Mouse (Mus musculus): ENCODE measurements at regions not wholly inside any gene's neighbourhood (a gene's known extent, or its start where the extent isn't known, plus 50 kb on each side); places are given as distances from the start of the nearest gene placed in this dataset.

DNA sequence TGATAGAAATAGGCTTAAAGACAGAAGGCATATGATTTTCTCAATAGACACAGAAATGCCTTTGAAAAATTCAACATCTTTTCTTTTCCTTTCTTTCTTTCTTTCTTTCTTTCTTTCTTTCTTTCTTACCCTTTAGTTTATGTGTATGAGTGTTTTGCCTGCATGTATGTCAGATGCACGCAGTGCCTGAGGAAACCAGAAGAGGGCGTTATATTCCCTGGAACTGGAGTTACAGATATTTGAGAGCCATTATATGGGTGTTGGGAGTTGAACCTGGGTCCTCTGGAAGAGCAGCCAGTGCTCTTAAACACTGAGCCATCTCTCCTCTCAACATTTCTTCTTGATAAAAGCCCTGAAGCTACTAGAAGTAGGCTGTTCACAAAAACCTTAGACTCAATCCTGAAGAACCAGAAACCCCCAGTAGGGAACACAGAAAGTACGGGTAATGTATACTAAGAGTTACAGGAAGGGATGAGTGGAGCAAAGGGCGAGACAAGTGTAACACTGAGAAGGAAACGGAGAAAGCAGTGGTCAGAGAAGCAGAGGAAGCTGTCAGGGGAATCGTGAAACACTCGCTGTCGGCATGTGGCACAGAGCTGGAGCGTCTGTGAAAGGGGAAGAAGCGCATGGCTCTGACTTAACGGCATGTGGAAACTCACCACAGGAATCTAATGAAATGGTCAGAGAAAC lies 2253.4 kb downstream of the 4930444P10Rik start:
- no peaks in the 10 kb centered on the region for H3K36me3 ChIP-seq (ENCODE audit: control insufficient read depth, insufficient read depth, low read length)
- no peak overlapping the region for H3K27ac ChIP-seq (ENCODE audit: low read depth, low read length)
- no peaks in the 10 kb centered on the region for H3K4me1 ChIP-seq (ENCODE audit: control insufficient read depth, insufficient read depth, low read length)
- H3K4me2 ChIP-seq, result no peak overlapping the region
- 37% methylated on average over 11 of the region's 11 CpGs for whole genome bisulfite sequencing (ENCODE audit: insufficient replicate concordance)
- H3K27me3 ChIP-seq (ENCODE audit: control insufficient read depth, insufficient read depth, low read length), result no peaks in the 10 kb centered on the region
- no peak for ATAC-seq (replicated peaks; ENCODE audit: insufficient number of reproducible peaks, low FRiP score, low TSS enrichment)
- no peaks in the 10 kb centered on the region for H3K9me3 ChIP-seq (replicated peaks; ENCODE audit: control insufficient read depth, low read length)
- no peak overlapping the region for H3K9ac ChIP-seq (ENCODE audit: low read depth, low read length)
- H3K4me3 ChIP-seq (ENCODE audit: low read depth, low read length), result no peak overlapping the region

DNA sequence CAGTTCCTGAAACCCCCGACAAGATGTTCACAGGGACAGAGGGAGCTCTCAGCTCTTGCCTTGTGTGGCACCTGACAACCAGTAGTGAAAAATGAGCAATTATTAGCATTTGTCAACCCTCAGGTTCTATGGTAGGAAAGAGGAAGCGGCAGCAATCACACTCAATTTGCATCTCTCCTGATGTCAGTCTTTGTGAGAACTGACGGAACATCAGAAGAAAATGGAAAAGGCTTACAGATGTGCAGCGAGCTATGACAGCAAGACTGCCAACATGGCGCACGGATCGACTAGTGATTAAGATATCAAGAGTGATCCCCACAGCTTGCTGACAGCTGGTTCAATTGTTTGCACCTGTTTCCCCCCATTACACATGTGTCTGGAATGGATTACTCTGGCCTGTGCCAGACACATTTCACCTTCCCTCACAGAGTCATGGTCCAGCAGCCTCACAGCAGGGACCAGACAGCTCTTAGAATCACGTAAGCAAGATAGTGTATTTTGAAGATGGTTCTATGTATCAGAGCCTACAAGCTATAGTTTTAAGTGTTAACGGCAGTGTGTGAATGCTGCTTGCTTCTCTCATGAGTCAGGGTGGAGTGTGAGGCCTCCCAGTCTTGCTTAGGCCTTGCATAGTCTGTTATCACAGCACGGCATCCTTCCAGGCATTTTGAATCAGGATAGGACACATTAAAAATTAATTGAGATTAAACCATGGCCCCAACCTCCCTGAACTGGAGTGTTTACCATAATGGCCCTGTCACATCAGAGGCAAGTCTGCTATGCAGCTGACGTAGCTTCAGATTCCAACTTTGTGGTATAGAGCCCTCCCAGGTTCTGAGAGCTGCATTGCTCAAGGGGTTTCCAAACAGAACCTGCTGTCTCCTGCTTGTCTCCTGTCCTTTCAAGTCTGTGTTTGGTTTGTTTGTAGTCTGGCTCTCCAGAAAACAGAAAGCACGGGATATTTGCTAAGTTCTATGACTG lies 2258.0 kb downstream of the 4930444P10Rik start:
- 76% methylated on average over 12 of the region's 12 CpGs for WGBS (ENCODE audit: insufficient replicate concordance)

DNA sequence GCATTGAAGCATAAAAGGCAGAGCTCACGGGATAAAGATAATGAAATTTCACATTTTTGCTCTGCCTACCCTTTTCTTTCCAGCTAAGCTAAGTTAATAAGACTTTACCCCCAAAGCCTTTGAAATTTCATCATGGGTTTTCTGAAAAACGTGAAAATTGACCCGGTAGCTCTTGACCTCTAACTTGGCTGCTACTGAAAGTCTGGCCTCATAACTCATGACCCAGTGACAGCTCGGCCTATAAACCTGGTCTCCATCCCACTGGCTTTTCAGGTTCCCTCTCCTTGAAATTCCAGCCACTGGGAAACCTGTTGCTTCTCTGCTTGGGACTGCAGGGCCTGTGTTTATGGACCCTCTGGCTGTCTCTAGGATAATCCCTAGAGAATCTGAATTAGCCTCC lies 2285.3 kb downstream of the 4930444P10Rik start:
- 67% methylated on average over 4 of the region's 4 CpGs for WGBS (ENCODE audit: insufficient replicate concordance)
- Histone ChIP-seq H3K4me2 (no peak overlapping the region), H3K4me1 (ENCODE audit: control insufficient read depth, insufficient read depth, low read length) (no peaks in the 10 kb centered on the region), H3K9me3 (replicated peaks; ENCODE audit: control insufficient read depth, low read length) (no peaks in the 10 kb centered on the region), H3K9ac (ENCODE audit: low read depth, low read length) (no peak overlapping the region), H3K4me3 (ENCODE audit: low read depth, low read length) (no peak overlapping the region), H3K27ac (ENCODE audit: low read depth, low read length) (no peak overlapping the region), H3K27me3 (ENCODE audit: control insufficient read depth, insufficient read depth, low read length) (no peaks in the 10 kb centered on the region), H3K36me3 (ENCODE audit: control insufficient read depth, insufficient read depth, low read length) (no peaks in the 10 kb centered on the region)
- ATAC-seq (replicated peaks; ENCODE audit: insufficient number of reproducible peaks, low FRiP score, low TSS enrichment), result no peak

More for the DNA sequence above, 2258.0 kb downstream of the 4930444P10Rik start:
- Histone ChIP-seq H3K4me3 (ENCODE audit: low read depth, low read length) (no peak overlapping the region), H3K27ac (ENCODE audit: low read depth, low read length) (no peak overlapping the region), H3K9me3 (replicated peaks; ENCODE audit: control insufficient read depth, low read length) (no peaks in the 10 kb centered on the region), H3K27me3 (ENCODE audit: control insufficient read depth, insufficient read depth, low read length) (no peaks in the 10 kb centered on the region), H3K4me2 (no peak overlapping the region), H3K4me1 (ENCODE audit: control insufficient read depth, insufficient read depth, low read length) (no peaks in the 10 kb centered on the region), H3K36me3 (ENCODE audit: control insufficient read depth, insufficient read depth, low read length) (no peaks in the 10 kb centered on the region), H3K9ac (ENCODE audit: low read depth, low read length) (no peak overlapping the region)
- ATAC-seq (replicated peaks; ENCODE audit: insufficient number of reproducible peaks, low FRiP score, low TSS enrichment), result no peak

- Histone ChIP-seq H3K4me1 (ENCODE audit: control insufficient read depth, insufficient read depth, low read length) (no peaks in the 10 kb centered on the region), H3K27me3 (ENCODE audit: control insufficient read depth, insufficient read depth, low read length) (no peaks in the 10 kb centered on the region), H3K9me3 (replicated peaks; ENCODE audit: control insufficient read depth, low read length) (no peaks in the 10 kb centered on the region), H3K9ac (ENCODE audit: low read depth, low read length) (no peak overlapping the region), H3K4me3 (ENCODE audit: low read depth, low read length) (no peak overlapping the region), H3K27ac (ENCODE audit: low read depth, low read length) (no peak overlapping the region), H3K36me3 (ENCODE audit: control insufficient read depth, insufficient read depth, low read length) (no peaks in the 10 kb centered on the region), H3K4me2 (no peak overlapping the region)
- ATAC-seq (replicated peaks; ENCODE audit: insufficient number of reproducible peaks, low FRiP score, low TSS enrichment), result no peak
- 56% methylated on average over 1 of the region's 1 CpGs for WGBS (ENCODE audit: insufficient replicate concordance)
Measured at GRCm38 (mm10) chr1:13800460-13800859, 2292.7 kb downstream of the 4930444P10Rik start.

GRCm38 (mm10) chr1:13798848-13799247 lies 2294.3 kb downstream of the 4930444P10Rik start:
- H3K4me1 ChIP-seq (ENCODE audit: control insufficient read depth, insufficient read depth, low read length), result no peaks in the 10 kb centered on the region
- no peak overlapping the region for H3K27ac ChIP-seq (ENCODE audit: low read depth, low read length)
- no peaks in the 10 kb centered on the region for H3K27me3 ChIP-seq (ENCODE audit: control insufficient read depth, insufficient read depth, low read length)
- H3K36me3 ChIP-seq (ENCODE audit: control insufficient read depth, insufficient read depth, low read length), result no peaks in the 10 kb centered on the region
- ATAC-seq (replicated peaks; ENCODE audit: insufficient number of reproducible peaks, low FRiP score, low TSS enrichment), result no peak
- H3K9me3 ChIP-seq (replicated peaks; ENCODE audit: control insufficient read depth, low read length), result no peaks in the 10 kb centered on the region
- WGBS (ENCODE audit: insufficient replicate concordance), result 79% methylated on average over 1 of the region's 1 CpGs
- no peak overlapping the region for H3K4me3 ChIP-seq (ENCODE audit: low read depth, low read length)
- H3K9ac ChIP-seq (ENCODE audit: low read depth, low read length), result no peak overlapping the region
- no peak overlapping the region for H3K4me2 ChIP-seq

DNA sequence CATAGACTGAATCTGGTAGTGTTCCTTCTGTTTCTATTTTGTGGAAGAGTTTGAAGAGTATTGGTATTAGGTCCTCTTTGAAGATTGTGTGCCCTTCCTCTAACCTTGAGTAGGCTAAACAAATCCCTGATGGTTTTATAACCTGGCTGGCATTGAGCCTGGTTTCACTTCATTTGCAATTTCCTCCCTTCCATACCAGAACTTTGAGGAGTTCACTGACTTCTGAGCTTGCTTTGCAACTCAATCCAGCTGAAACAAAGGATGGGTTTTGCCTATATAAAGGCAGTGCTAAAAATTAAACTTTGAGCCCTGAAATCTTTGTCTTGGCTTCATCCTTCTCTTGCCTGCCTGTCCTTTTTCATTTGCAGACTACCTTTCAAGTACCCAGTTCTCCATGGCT lies 2297.9 kb downstream of the 4930444P10Rik start:
- H3K27me3 ChIP-seq (ENCODE audit: control insufficient read depth, insufficient read depth, low read length), result no peaks in the 10 kb centered on the region
- no peaks in the 10 kb centered on the region; the same call in 1 of the 2 replicates for H3K9me3 ChIP-seq (replicated peaks; ENCODE audit: control insufficient read depth, low read length)
- no peak overlapping the region for H3K4me3 ChIP-seq (ENCODE audit: low read depth, low read length)
- H3K4me2 ChIP-seq, result no peak overlapping the region
- no peak for ATAC-seq (replicated peaks; ENCODE audit: insufficient number of reproducible peaks, low FRiP score, low TSS enrichment)
- H3K4me1 ChIP-seq (ENCODE audit: control insufficient read depth, insufficient read depth, low read length), result no peaks in the 10 kb centered on the region
- no peak overlapping the region for H3K9ac ChIP-seq (ENCODE audit: low read depth, low read length)
- H3K36me3 ChIP-seq (ENCODE audit: control insufficient read depth, insufficient read depth, low read length), result no peaks in the 10 kb centered on the region
- no peak overlapping the region for H3K27ac ChIP-seq (ENCODE audit: low read depth, low read length)

GRCm38 (mm10) chr1:13789318-13790085 lies 2303.6 kb downstream of the 4930444P10Rik start:
- Histone ChIP-seq H3K9me3 (replicated peaks; ENCODE audit: control insufficient read depth, low read length) (no peaks in the 10 kb centered on the region; the same call in 1 of the 2 replicates), H3K4me2 (peak overlapping the region; percentile 54), H3K27me3 (ENCODE audit: control insufficient read depth, insufficient read depth, low read length) (no peaks in the 10 kb centered on the region), H3K4me1 (ENCODE audit: control insufficient read depth, insufficient read depth, low read length) (no peaks in the 10 kb centered on the region), H3K36me3 (ENCODE audit: control insufficient read depth, insufficient read depth, low read length) (no peaks in the 10 kb centered on the region), H3K4me3 (ENCODE audit: low read depth, low read length) (no peak overlapping the region), H3K27ac (ENCODE audit: low read depth, low read length) (no peak overlapping the region), H3K9ac (ENCODE audit: low read depth, low read length) (0 out of 2 replicates have a peak overlapping the region, but pooled peaks have one; percentile 30)
- 42% methylated on average over 13 of the region's 13 CpGs for WGBS (ENCODE audit: insufficient replicate concordance)
- no peak for ATAC-seq (replicated peaks; ENCODE audit: insufficient number of reproducible peaks, low FRiP score, low TSS enrichment)

- 72% methylated on average over 2 of the region's 2 CpGs for WGBS (ENCODE audit: insufficient replicate concordance)
- H3K27ac ChIP-seq (ENCODE audit: low read depth, low read length), result no peak overlapping the region
- H3K4me1 ChIP-seq (ENCODE audit: control insufficient read depth, insufficient read depth, low read length), result no peaks in the 10 kb centered on the region
- ATAC-seq (replicated peaks; ENCODE audit: insufficient number of reproducible peaks, low FRiP score, low TSS enrichment), result no peak
- H3K9me3 ChIP-seq (replicated peaks; ENCODE audit: control insufficient read depth, low read length), result no peaks in the 10 kb centered on the region; the same call in 1 of the 2 replicates
- H3K4me3 ChIP-seq (ENCODE audit: low read depth, low read length), result no peak overlapping the region
- no peaks in the 10 kb centered on the region for H3K36me3 ChIP-seq (ENCODE audit: control insufficient read depth, insufficient read depth, low read length)
- H3K9ac ChIP-seq (ENCODE audit: low read depth, low read length), result no peak overlapping the region
- no peaks in the 10 kb centered on the region for H3K27me3 ChIP-seq (ENCODE audit: control insufficient read depth, insufficient read depth, low read length)
- no peak overlapping the region for H3K4me2 ChIP-seq
Measured at GRCm38 (mm10) chr1:13787016-13787415, 2306.1 kb downstream of the 4930444P10Rik start.
